Mouse (Mus musculus) left cerebral cortex, postnatal 36 days (tissue): ENCODE results near the gene Smagp. TPM values are rescaled to one million over a fixed set of nuclear protein-coding genes. Genes with fewer than 3 reads are reported as not detected.

ENCODE experiments used
- DNase-seq, 2 experiments: peaks; one replicate each; pipeline ENCODE4 v3.0.0; 2021 to 2022; ENCODE audit warnings: low spot score in 2 of 2, mixed read lengths in 1 of 2
- intact Hi-C: fragments of 180-260 bp; cut with DNase I; formaldehyde crosslinking; loops from one replicate; pipeline ENCODE4 v1.15.1; 2025
- total RNA-seq, 2 experiments: library from RNA; stranded (reverse); gene quantifications; 2 replicates each; pipeline ENCODE4 v1.2.3; 2021

Smagp gene
- total RNA-seq, 2 experiments from 2014 or later, result 1.8 to 1.9 TPM

DNA sequence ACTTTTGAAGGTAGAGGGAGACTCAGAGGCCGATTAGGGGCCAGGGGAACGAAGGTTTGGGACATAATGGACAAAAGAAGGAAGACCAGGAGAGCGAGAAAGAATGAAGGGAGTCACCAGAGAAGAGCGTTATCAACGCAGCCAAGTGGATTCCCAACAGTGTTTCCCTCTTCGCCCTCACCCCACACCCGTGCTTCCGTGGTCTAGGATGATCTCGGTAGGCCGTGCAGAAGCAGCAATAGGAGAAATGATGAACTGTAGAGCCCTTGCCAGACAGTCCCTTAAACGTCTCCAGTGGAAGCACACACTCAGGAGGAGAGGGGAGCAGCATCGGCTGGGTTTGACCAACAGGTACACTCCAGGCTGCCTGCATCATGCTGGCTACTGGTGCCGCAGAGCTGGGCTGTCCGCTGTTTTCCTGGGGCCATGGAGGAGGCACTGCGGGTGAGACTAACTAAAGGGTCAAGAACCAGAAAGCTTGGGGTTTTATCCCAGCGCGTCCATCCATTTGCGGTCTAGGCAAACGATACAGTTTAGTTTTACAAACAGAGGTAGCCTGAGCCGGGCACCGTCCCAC is 36.0 kb downstream of the Smagp start:
- intact Hi-C loops, result no loop called here
- DNase-seq, result no peak

DNA sequence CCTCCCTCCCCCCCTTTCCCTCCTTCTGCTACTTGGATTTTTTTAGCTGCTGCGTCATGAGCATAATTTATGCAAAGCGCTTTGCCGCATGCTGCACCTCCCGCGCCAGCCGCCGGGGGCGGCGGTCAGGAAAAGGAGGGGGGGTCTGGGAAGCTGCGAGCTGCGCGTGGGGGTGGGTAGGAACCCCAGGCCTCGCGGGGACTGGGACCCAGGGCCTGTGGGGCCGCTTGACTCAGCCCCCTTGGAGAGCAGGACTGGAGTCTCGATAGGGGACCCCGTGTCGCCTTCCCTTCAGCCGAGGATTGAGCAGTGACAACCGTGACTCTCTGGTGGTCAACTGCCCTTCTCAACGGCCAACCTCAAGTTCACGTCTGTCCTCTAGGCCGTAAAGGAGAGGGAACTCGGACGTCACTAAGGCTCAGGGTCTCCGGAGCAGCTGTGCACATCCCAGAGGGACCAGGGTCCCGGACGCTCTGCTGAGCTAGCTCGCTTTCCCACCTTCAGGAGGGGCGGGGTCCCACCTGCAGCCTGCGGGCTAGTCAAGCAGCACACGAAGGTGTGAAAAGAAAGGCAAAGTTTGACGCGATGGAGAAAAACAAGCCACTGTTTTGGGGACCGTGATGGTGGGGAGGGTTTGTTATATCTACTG is 36.6 kb downstream of the Smagp start:
- intact Hi-C loops, result no loop called here
- DNase-seq, result peak; percentile 76 to 77

DNA sequence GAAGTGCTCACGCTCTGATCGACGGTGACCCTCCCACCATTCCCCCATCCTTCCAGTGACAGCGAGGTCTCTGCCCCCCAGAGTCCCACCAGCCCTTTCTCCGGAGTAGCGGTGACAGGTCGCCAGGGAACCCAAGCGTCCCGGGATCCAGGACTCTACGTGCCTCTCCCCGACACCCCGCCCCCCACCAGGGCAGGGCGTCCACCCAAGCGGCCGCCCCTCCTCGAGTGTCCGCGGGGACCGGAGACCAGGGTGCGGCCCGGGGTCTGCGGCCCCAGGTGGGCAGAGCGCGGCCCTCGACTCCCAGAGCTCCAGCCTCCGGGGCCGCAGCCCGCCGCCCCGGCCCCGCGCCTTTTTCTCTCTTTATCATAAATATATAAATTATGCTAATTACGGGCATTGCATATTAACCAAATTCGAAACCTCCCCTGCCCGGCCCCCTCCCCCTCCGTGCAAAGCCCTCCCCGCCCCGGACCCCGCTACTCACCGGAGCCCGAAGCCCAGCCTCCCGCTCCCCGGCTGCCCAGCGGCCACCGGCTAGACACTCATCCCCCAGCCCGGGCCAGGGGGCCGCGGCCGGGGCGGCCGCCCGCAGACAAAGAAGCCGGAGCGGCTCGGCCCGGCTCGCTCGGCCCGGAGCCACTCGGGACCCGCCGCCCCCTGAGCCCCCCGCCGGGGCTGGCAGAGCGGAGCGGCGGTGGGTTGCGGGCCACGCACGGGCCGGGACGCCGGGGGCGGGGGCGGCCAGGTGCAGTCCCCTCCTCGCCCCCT is 37.3 kb downstream of the Smagp start, which contains the start of gene Pou6f1:
TSS of gene Pou6f1 (minus strand) at position 709 of the 771 bp plus-strand sequence.
- peak; percentile 41 to 49 for DNase-seq
- intact Hi-C loops, result loop anchor here (5.0 kb wide), 1 partner anchor 52 kb away; no protein-coding TSS in a partner anchor

DNA sequence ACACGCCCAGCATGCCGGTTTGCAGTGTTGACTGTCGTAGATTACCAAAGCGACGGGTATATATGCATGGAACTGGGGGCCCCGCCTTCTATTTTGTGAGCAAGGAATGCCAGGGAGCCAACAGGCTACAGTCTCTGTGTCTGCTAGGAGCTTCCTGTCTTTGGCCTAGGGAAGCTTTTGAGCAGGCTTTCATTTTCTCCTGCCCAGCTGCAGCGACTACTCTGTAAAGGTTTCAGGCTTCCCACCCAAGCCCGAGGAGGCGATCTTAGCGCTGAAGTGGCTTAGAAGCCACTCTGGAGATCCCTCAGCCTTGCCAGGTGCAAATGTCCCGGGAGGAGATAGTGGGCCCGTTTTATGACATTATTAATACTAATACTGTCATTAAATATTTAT is 37.9 kb downstream of the Smagp start:
- peak; percentile 27 to 43 for DNase-seq
- intact Hi-C loops, result loop anchor here (5.0 kb wide), 1 partner anchor 52 kb away; no protein-coding TSS in a partner anchor

DNA sequence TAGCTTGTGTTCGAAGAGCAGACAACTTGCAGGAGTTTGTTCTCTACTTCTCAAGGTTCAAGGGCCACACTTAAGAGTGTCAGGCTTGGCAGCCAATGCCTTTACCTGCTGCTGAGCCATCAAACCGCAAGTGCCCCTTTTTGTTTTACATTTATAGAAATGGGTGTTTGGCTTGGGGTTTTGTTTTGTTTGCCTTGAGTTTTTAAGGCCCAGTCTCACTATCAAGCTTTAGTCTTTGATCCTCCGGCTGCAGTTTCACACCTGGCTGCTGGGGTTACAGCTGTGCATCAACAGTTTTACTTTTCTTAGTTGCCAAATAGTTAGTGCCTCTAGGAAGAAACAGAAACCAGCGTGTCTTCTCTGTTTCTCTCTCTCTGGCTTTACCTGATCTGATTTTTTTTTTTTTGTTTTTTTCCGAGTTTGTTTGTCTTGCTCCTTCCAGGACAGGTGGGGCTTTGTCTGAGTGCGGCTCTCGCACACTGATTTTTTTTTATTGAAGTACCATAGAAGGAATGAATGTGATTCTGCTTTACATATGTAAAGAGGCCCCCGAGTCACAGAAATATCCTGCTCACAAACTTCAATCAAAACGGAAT is 38.4 kb downstream of the Smagp start:
- DNase-seq, result no peak
- intact Hi-C loops, result loop anchor here (5.0 kb wide), 1 partner anchor 51 kb away; no protein-coding TSS in a partner anchor

DNA sequence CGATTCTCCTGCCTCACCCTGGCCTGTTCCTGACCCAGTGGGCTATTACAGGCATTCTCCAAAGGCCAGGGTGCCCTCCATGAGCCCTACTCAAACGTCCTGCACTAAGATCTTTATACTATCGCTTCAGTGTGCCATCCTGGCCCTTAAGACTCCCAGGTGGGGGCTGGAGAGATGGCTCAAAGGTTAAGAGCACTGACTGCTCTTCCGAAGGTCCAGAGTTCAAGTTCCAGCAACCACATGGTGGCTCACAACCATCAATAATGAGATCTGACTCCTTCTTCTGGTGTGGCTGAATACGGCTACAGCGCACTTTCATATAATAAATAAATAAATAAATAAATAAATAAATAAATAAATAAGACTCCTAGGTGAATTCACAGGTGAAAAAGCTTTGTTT is 43.9 kb downstream of the Smagp start:
- intact Hi-C loops, result no loop called here
- no peak for DNase-seq

DNA sequence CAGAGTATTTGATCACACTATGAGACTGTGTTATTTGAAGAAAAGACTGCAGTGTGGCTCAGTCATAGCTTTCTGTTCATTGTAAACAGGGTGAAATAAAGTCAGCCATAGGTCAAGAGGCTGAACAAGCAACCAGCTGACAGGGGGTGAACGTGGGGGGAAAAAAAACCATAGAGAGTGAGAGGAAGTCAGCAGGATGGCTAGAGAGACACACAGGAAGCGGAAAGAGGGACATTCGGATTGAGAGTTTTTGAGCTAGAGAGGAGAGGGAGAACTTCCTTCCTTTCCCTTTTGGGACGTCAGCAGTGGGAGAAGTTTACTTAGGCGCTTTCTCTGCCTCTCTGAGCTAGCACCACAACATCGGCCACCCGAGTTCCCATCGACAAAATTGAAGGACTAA is 46.3 kb downstream of the Smagp start:
- DNase-seq, result no peak
- intact Hi-C loops, result no loop called here

DNA sequence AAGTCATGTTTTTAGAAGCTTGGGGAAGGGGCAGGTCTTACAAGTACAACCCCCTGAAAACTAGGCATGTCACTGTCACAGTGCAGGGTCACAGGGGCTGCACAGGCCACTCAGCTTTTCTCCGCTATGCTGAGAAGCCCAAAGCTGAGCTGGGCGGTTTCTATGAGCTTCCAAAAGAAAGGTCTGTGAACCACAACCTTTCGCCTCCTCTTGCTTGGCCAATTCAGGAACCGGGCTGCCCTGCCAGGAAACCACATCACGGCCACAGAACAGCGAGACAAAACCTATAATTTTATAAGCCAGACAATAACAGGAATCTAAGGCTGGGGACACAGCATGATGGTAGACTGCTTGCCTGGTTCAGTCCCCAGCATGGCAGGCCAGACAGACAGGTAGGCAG is 48.4 kb downstream of the Smagp start:
- intact Hi-C loops, result no loop called here
- DNase-seq, result no peak

DNA sequence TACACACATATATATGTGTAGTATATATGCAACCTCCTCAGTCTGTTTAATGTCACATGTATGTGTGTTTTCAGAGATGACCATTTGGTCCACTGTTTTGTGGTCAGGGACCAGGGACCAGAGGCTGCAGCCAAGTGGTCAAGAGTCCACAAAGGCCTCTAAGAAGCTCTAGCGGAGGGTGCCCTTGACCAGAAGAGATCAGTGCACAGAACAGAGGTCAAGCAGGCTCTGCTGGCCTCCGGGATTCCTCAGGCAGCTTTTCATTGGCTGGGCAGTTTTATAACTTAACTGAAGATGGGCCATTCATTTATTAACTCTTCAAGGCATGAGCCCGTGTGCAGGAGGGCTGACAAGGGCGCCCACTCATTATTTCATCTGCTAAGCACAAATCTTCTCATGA is 49.6 kb downstream of the Smagp start:
- DNase-seq, result no peak
- intact Hi-C loops, result no loop called here

DNA sequence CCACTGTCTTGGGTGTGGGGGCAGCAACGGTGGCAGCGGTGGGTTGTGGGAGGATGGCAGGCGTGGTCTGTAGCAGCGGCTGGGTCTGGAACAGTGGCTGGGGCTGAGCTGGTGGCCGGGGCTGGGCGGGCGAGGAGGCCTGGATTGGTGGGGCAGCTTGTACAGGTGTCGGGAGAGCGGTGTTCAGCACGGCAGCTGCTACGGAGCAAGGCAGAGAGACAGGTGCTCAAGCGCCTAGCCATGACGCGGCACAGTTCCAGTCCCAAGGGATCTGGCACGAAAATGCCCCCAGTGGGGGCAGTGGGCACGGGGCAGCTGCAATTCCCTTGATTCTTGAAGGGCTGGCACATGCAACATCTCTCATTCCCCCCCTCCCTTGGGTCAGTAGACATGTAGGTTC is 50.8 kb downstream of the Smagp start:
- no peak for DNase-seq
- intact Hi-C loops, result no loop called here

DNA sequence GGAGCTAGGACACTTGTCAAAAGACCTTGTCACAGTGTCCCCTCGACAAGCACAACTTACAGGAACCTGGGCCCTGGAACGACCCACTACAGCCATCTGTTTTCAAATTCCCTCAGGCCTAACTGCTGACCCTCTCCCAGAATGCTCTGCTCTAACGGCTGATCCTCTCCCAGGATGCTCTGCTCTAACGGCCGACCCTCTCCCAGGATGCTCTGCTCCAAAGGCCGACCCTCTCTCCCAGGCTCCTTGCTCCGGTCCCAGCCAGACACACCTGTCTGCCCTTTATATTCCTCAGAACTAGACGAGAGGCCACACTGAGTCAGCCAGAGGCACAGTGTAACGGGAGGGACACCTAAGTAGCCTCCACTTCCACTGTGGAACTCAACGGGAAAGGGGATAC is 56.6 kb downstream of the Smagp start:
- intact Hi-C loops, result no loop called here
- DNase-seq, result no peak

DNA sequence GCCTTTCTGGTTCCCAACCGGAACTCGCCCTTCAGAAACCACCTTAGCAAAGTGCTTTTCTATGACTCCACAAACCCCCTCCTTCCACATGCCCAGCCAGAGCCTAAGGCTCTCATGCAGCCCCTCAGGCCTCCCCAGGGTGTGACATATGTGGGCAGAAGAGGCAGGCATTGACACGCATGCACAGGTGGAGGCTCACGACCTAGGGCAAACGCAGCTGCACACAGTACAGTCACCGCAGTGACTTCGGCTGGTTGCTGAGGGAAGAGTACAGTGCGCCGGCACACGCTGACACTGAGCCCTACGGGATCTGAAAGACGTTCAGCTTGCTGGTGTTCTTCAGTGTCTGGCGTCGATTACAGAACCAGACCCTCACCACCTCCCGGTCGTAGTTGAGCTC is 58.8 kb downstream of the Smagp start:
- intact Hi-C loops, result no loop called here
- no peak for DNase-seq

DNA sequence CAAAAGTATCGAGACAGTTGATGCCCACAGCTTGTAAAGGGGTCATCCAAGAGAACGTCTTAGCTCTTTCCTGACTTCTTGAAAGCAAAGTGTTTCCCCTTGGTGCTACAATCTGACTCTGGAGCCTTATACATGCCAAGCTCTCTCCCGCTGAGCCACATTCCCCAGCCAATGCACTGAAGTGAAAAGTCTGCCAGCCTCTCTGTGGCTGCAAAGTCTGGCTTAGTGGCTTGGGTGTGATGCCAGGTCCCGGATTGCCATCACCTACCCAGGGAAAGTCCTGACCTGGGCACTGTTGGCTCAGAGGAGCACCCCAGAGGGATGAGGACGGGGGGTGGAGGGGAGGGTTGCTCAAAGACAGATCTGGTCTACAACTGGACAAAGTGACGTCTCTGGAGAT is 59.9 kb downstream of the Smagp start:
- intact Hi-C loops, result no loop called here

DNA sequence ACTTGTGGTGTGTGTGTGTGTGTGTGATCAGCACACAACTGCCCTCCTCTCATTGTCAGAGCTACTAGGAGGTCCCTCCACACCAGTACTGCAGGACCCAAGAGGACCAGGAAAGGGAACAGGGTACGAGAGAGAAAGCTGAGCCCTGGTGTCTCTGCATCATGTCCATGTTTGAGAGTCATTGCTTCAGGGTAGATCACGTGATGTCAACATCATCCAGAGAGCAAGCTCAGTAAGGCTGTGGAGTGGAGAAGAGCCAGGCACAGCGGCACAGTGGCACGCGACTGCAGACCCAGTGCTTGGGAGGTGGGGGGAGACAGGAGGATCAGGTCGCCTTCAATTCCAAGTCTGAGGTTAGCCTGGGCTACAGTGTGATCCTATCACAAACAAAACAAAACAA is 60.3 kb downstream of the Smagp start:
- no peak for DNase-seq

More for the DNA sequence above, 59.9 kb downstream of the Smagp start:
- DNase-seq, result no peak

DNA sequence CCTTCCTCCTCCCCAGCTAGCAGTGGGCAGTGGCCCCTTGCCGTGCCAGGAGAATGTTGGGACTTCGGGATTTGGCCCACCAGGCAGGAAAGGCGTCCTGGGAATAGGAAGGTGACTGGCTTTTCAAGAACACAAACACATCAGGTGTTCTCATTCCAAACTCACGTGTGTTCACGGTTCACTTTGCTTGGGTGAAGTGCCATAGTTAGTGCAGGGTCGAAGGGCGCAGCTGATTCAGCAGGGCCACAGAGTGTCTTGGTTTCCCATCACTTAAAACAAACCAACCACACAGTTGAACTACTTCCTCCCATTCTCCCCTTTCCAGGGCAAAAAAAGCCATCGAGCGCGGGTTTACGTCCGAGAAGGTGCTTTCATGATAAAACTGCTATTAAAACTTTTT is 61.4 kb downstream of the Smagp start:
- intact Hi-C loops, result no loop called here
- DNase-seq, result no peak

More for the DNA sequence above, 60.3 kb downstream of the Smagp start:
- intact Hi-C loops, result no loop called here

DNA sequence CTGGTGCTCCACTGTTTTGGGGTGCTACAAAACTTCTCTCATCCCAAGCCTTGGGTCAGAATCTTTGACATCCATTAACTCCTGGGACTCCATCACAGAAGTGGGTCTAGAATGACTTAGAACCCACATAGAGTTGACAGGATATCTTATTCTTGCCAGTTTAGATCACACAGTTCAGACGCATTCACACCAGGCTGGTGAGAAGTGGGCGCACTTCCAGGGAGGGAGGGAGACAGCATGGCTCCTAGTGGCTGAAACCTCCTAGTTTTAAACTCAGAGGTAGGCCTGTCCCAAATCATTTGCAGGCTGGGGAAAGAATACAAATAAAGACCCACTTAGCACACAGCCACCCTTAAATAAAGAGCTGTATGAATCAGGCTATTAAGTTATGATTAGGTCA is 62.4 kb downstream of the Smagp start:
- intact Hi-C loops, result no loop called here
- no peak for DNase-seq

DNA sequence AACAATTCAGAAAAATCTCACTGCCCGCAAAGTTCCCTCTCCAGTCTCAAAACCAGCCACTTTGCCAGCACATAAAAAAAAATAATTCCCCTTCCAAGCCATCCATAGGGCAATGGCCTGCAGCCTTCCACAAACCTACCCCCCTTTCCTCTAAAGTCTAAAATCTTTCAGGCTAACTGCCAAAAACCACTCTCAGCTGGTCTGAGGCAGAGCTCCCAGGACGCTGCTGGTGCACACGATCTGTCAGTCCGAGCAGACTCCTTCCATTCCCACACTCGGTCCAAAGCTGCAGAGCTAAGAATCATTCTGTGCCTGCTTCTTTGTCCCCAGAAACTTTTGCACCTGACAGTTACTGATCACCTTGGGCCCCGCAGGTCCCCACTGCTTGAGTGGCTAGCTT is 62.8 kb downstream of the Smagp start:
- intact Hi-C loops, result no loop called here
- no peak for DNase-seq
